Mouse (Mus musculus) embryonic facial prominence, embryonic 11.5 days (tissue): ENCODE data around the gene Tnfsf14. TPM values are rescaled to one million over a fixed set of nuclear protein-coding genes. Genes with fewer than 3 reads are reported as not detected.

Experiments
- ATAC-seq: fragments of 200-750 bp; cut with Nextera tagmentation; replicated peaks from 2 replicates; pipeline ENCODE4 v1.8.0; 2017; ENCODE audit warnings: low read depth; ENCODE audit not compliant: insufficient number of reproducible peaks, low FRiP score, low TSS enrichment
- DNase-seq: peaks from one replicate; pipeline ENCODE4 v3.0.0-alpha.2; 2015; ENCODE audit warnings: low spot score
- H3K27ac ChIP-seq: fragments of 300-500 bp; sonication (generic); replicated peaks from 2 replicates; pipeline ENCODE4 v1.5.1; 2014; ENCODE audit warnings: mild to moderate bottlenecking, low read depth, low read length, control low read depth
- H3K27me3 ChIP-seq: fragments of 300-500 bp; sonication (generic); 2 replicates; pipeline ENCODE4 v1.6.1; 2014; ENCODE audit warnings: mild to moderate bottlenecking, low read length, moderate library complexity, mixed read lengths; ENCODE audit not compliant: control insufficient read depth, insufficient read depth
- H3K36me3 ChIP-seq: fragments of 300-500 bp; sonication (generic); replicated peaks from 2 replicates; pipeline ENCODE4 v1.6.1; 2014; ENCODE audit warnings: low read depth, mild to moderate bottlenecking, low read length, moderate library complexity, mixed read lengths; ENCODE audit not compliant: control insufficient read depth, insufficient read depth
- H3K4me1 ChIP-seq: fragments of 300-500 bp; sonication (generic); 2 replicates; pipeline ENCODE4 v1.6.1; 2014; ENCODE audit warnings: low read length, mixed read lengths; ENCODE audit not compliant: control insufficient read depth, insufficient read depth
- H3K4me2 ChIP-seq: fragments of 300-500 bp; sonication (generic); 2 replicates; pipeline ENCODE4 v1.6.1; 2014; ENCODE audit warnings: low read depth, mild to moderate bottlenecking, control low read depth, low read length, moderate library complexity
- H3K4me3 ChIP-seq: fragments of 300-500 bp; sonication (generic); 2 replicates; pipeline ENCODE4 v1.5.1; 2014; ENCODE audit warnings: low read depth, low read length, control low read depth
- H3K9ac ChIP-seq: fragments of 300-500 bp; sonication (generic); replicated peaks from 2 replicates; pipeline ENCODE4 v1.6.1; 2014; ENCODE audit warnings: mild to moderate bottlenecking, control low read depth, low read length
- H3K9me3 ChIP-seq: fragments of 300-500 bp; sonication (generic); replicated peaks from 2 replicates; pipeline ENCODE4 v1.6.1; 2016; ENCODE audit warnings: mild to moderate bottlenecking, low read length, inconsistent platforms, mixed read lengths; ENCODE audit not compliant: control insufficient read depth
- WGBS: fragments of 180-500 bp; shearing (Covaris S2); extraction: QIAGEN DNeasy Blood & Tissue Kit; methylation state at CpG from one replicate; pipeline ENCODE4 v1.1.7; 2014; 5-methylcytosine and 5-hydroxymethylcytosine counted together
- microRNA-seq: library from miRNA; unstranded; fragments of <30 nt; microRNA quantifications from one replicate; pipeline ENCODE4, GENCODE M21; 2016; ENCODE audit warnings: borderline number of aligned reads
- polyA plus RNA-seq: library from polyadenylated mRNA; unstranded; fragments of >200 nt; fragmentation: Nextera tagmentation; extraction: Ambion mirVana; gene quantifications from 2 replicates; pipeline ENCODE4 v1.2.1, GENCODE M21; 2014

Tnfsf14 gene
- polyA plus RNA-seq, 1 experiment from 2014 or later, result 0.25 TPM

GRCm38 (mm10) chr17:57143704-57144103, 50.3 kb downstream of the Tnfsf14 start:
- no peak for ATAC-seq

GRCm38 (mm10) chr17:57139708-57140107, 54.3 kb downstream of the Tnfsf14 start:
- no peaks in the 10 kb centered on the region for H3K9me3 ChIP-seq
- H3K9ac ChIP-seq, result no peak overlapping the region
- no peak overlapping the region for H3K27ac ChIP-seq
- no peaks in the 10 kb centered on the region for H3K36me3 ChIP-seq
- no peak overlapping the region for H3K4me3 ChIP-seq
- no peaks in the 10 kb centered on the region for H3K27me3 ChIP-seq
- no peak for DNase-seq
- ATAC-seq, result no peak
- H3K4me2 ChIP-seq, result no peak overlapping the region
- no peaks in the 10 kb centered on the region for H3K4me1 ChIP-seq
- WGBS, result 86% methylated on average over 3 of the region's 3 CpGs

More at GRCm38 (mm10) chr17:57143704-57144103, 50.3 kb downstream of the Tnfsf14 start:
- H3K27me3 ChIP-seq, result peaks cover 11% of the 10 kb centered on the region
- no peak overlapping the region for H3K4me3 ChIP-seq
- no peak overlapping the region for H3K9ac ChIP-seq
- no peaks in the 10 kb centered on the region for H3K4me1 ChIP-seq
- 85% methylated on average over 3 of the region's 3 CpGs for WGBS
- no peak overlapping the region for H3K27ac ChIP-seq
- H3K9me3 ChIP-seq, result no peaks in the 10 kb centered on the region
- H3K4me2 ChIP-seq, result no peak overlapping the region
- no peak for DNase-seq
- H3K36me3 ChIP-seq, result no peaks in the 10 kb centered on the region

Small RNA genes lying within 50 kb of the gene (microRNA-seq; reads per million reads assigned to microRNA genes)
- gene Mir6978, result not detected

Other genes starting within 250 kb of the Tnfsf14 start
- gene Acer1, start 212.1 kb downstream of the Tnfsf14 start, polyA plus RNA-seq, result not detected in 2 replicates
- gene Clpp, start 203.9 kb downstream of the Tnfsf14 start, polyA plus RNA-seq, result 148 and 159 TPM in 2 replicates
- gene Alkbh7, start 196.8 kb downstream of the Tnfsf14 start, polyA plus RNA-seq, result 39.5 and 40.2 TPM in 2 replicates
- gene Pspn, start 194.2 kb downstream of the Tnfsf14 start, polyA plus RNA-seq, result not detected in 2 replicates
- gene Gtf2f1, start 182.9 kb downstream of the Tnfsf14 start, polyA plus RNA-seq, result 70.1 and 71.1 TPM in 2 replicates
- gene Gm17949, start 182.7 kb downstream of the Tnfsf14 start, polyA plus RNA-seq, result 0.18 TPM in 1 of 2 replicates, not detected in the other
- gene Khsrp, start 162.7 kb downstream of the Tnfsf14 start, polyA plus RNA-seq, result 38.7 and 40.0 TPM in 2 replicates
- gene Slc25a41, start 152.5 kb downstream of the Tnfsf14 start, polyA plus RNA-seq, result not detected in 2 replicates
- gene Crb3, start 135.1 kb downstream of the Tnfsf14 start, polyA plus RNA-seq, result 5.1 and 5.3 TPM in 2 replicates
- 7.1 and 7.3 TPM in 2 replicates for gene Slc25a23, start 134.3 kb downstream of the Tnfsf14 start, polyA plus RNA-seq
- gene Dennd1c, start 115.7 kb downstream of the Tnfsf14 start, polyA plus RNA-seq, result 1.5 and 1.6 TPM in 2 replicates
- 39.9 and 51.6 TPM in 2 replicates for gene Tubb4a, start 106.4 kb downstream of the Tnfsf14 start, polyA plus RNA-seq
- gene Tnfsf9, start 88.9 kb downstream of the Tnfsf14 start, polyA plus RNA-seq, result 5.2 and 5.6 TPM in 2 replicates
- gene Cd70, start 44.4 kb downstream of the Tnfsf14 start, polyA plus RNA-seq, result not detected in 2 replicates
- 0.35 and 0.46 TPM in 2 replicates for gene C3, start 34.0 kb upstream of the Tnfsf14 start, polyA plus RNA-seq
- gene Gpr108, start 54.3 kb upstream of the Tnfsf14 start, polyA plus RNA-seq, result 26.9 and 27.6 TPM in 2 replicates
- 25.3 and 27.2 TPM in 2 replicates for gene Trip10, start 55.3 kb upstream of the Tnfsf14 start, polyA plus RNA-seq
- gene Vav1, start 84.9 kb upstream of the Tnfsf14 start, polyA plus RNA-seq, result 2.3 and 2.7 TPM in 2 replicates
- gene Adgre1, start 164.5 kb upstream of the Tnfsf14 start, polyA plus RNA-seq, result 4.3 and 5.2 TPM in 2 replicates